Mouse (Mus musculus): ENCODE measurements at regions not wholly inside any gene's neighbourhood (a gene's known extent, or its start where the extent isn't known, plus 50 kb on each side); places are given as distances from the start of the nearest gene placed in this dataset.

GRCm38 (mm10) chr2:146589860-146590259, 77.7 kb upstream of the Ralgapa2 start:
- 49% methylated on average over 3 of the region's 3 CpGs for WGBS (ENCODE audit: insufficient replicate concordance)
- H3K27me3 ChIP-seq: no peaks in the 10 kb centered on the region
- no peak for ATAC-seq (ENCODE audit: insufficient read depth)
- H3K4me2 ChIP-seq: no peak overlapping the region
- no peaks in the 10 kb centered on the region; the same call in 1 of the 2 replicates for H3K4me1 ChIP-seq (replicated peaks)
- no peaks in the 10 kb centered on the region for H3K9me3 ChIP-seq (replicated peaks)
- no peak overlapping the region for H3K27ac ChIP-seq (replicated peaks)
- no peak overlapping the region for H3K9ac ChIP-seq
- no peaks in the 10 kb centered on the region for H3K36me3 ChIP-seq (replicated peaks)
- no peak overlapping the region for H3K4me3 ChIP-seq (replicated peaks)

GRCm38 (mm10) chr2:146593291-146593690, 81.1 kb upstream of the Ralgapa2 start:
- Histone ChIP-seq H3K36me3 (replicated peaks) (no peaks in the 10 kb centered on the region), H3K9me3 (replicated peaks) (no peaks in the 10 kb centered on the region), H3K4me1 (replicated peaks) (no peaks in the 10 kb centered on the region), H3K27ac (replicated peaks) (no peak overlapping the region), H3K4me2 (no peak overlapping the region), H3K4me3 (replicated peaks) (no peak overlapping the region), H3K9ac (no peak overlapping the region), H3K27me3 (no peaks in the 10 kb centered on the region)
- 34% methylated on average over 2 of the region's 2 CpGs for WGBS (ENCODE audit: insufficient replicate concordance)
- ATAC-seq (ENCODE audit: insufficient read depth): no peak

GRCm38 (mm10) chr2:146594212-146594611, 82.1 kb upstream of the Ralgapa2 start:
- Histone ChIP-seq H3K36me3 (replicated peaks) (no peaks in the 10 kb centered on the region), H3K9ac (no peak overlapping the region), H3K4me1 (replicated peaks) (no peaks in the 10 kb centered on the region), H3K9me3 (replicated peaks) (no peaks in the 10 kb centered on the region), H3K4me3 (replicated peaks) (no peak overlapping the region), H3K27ac (replicated peaks) (no peak overlapping the region), H3K27me3 (no peaks in the 10 kb centered on the region), H3K4me2 (no peak overlapping the region)
- 61% methylated on average over 4 of the region's 4 CpGs for WGBS (ENCODE audit: insufficient replicate concordance)
- ATAC-seq (ENCODE audit: insufficient read depth): no peak

GRCm38 (mm10) chr2:146595673-146596072, 83.5 kb upstream of the Ralgapa2 start:
- Histone ChIP-seq H3K4me1 (replicated peaks) (no peaks in the 10 kb centered on the region), H3K36me3 (replicated peaks) (no peaks in the 10 kb centered on the region), H3K9ac (no peak overlapping the region), H3K9me3 (replicated peaks) (no peaks in the 10 kb centered on the region), H3K27ac (replicated peaks) (no peak overlapping the region), H3K4me3 (replicated peaks) (no peak overlapping the region), H3K27me3 (no peaks in the 10 kb centered on the region), H3K4me2 (no peak overlapping the region)
- WGBS (ENCODE audit: insufficient replicate concordance): 45% methylated on average over 2 of the region's 2 CpGs
- ATAC-seq (ENCODE audit: insufficient read depth): peak; percentile 25

DNA sequence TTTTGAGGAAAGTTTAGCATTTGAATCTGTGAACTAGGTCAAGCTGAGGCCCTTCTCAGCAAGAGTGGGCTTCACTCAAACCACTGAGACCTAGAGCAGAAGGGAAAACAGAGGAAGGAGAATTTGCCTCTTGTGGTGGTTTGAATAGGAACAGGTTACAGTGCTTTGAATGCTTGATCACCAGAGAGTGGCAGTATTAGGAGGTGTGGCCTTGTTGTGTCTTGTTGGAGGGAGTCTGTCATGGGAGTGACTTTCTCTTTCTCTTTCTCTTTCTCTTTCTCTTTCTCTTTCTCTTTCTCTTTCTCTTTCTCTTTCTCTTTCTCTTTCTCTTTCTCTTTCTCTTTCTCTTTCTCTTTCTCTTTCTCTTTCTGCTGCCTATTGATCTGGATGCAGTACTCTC, 94.0 kb upstream of the Ralgapa2 start:
- Histone ChIP-seq H3K36me3 (replicated peaks) (no peaks in the 10 kb centered on the region), H3K9ac (no peak overlapping the region), H3K9me3 (replicated peaks) (no peaks in the 10 kb centered on the region), H3K4me3 (replicated peaks) (no peak overlapping the region), H3K27ac (replicated peaks) (no peak overlapping the region), H3K4me2 (no peak overlapping the region), H3K27me3 (no peaks in the 10 kb centered on the region), H3K4me1 (replicated peaks) (no peaks in the 10 kb centered on the region)
- no peak for ATAC-seq (ENCODE audit: insufficient read depth)

GRCm38 (mm10) chr2:146610896-146611295, 98.8 kb upstream of the Ralgapa2 start:
- no peak overlapping the region for H3K27ac ChIP-seq (replicated peaks)
- no peaks in the 10 kb centered on the region for H3K9me3 ChIP-seq (replicated peaks)
- no peak for ATAC-seq (ENCODE audit: insufficient read depth)
- no peaks in the 10 kb centered on the region for H3K27me3 ChIP-seq
- no peak overlapping the region for H3K4me2 ChIP-seq
- peaks cover 4% of the 10 kb centered on the region; the same call in 1 of the 2 replicates for H3K4me1 ChIP-seq (replicated peaks)
- no peaks in the 10 kb centered on the region for H3K36me3 ChIP-seq (replicated peaks)
- H3K9ac ChIP-seq: no peak overlapping the region
- WGBS (ENCODE audit: insufficient replicate concordance): 87% methylated on average over 2 of the region's 2 CpGs
- H3K4me3 ChIP-seq (replicated peaks): no peak overlapping the region

DNA sequence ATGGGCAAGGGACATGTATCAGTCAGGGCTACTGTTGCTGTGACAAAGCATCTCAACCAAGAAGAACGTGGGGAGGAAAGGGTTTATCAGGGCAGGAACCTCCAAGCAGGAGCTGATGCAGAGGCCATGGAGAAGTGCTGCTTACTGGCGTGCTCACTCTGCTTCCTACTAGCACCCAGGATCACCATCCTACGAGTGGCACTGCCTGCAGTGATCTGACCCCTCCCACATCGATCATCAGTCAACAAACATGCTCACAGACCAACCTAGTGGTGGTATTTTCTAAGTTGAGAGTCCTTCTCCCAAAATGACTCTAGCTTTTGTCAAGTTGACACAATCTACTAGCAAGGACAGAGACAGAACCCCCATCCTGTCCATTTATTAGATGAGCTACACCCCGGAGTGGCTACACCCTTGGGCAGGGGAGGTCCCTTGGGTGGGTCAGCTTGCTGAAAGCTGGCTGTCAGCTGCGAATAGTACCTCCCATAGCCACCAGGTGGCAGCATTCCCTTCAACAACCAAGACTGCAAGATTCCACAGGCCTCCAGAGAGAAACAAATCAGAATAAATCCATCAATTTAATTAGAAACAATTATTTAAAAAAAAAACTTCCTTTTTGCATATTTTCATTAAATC, 99.9 kb upstream of the Ralgapa2 start:
- no peaks in the 10 kb centered on the region for H3K27me3 ChIP-seq
- H3K4me2 ChIP-seq: no peak overlapping the region
- no peak overlapping the region for H3K9ac ChIP-seq
- 0 out of 2 replicates have a peak, but pooled peaks have one; percentile 19 for ATAC-seq (ENCODE audit: insufficient read depth)
- no peak overlapping the region for H3K4me3 ChIP-seq (replicated peaks)
- H3K9me3 ChIP-seq (replicated peaks): no peaks in the 10 kb centered on the region
- H3K4me1 ChIP-seq (replicated peaks): peaks cover 4% of the 10 kb centered on the region; the same call in 1 of the 2 replicates
- H3K36me3 ChIP-seq (replicated peaks): no peaks in the 10 kb centered on the region
- WGBS (ENCODE audit: insufficient replicate concordance): 25% methylated on average over 6 of the region's 6 CpGs
- no peak overlapping the region for H3K27ac ChIP-seq (replicated peaks)

GRCm38 (mm10) chr2:146612522-146613288, 100.6 kb upstream of the Ralgapa2 start:
- no peaks in the 10 kb centered on the region for H3K9me3 ChIP-seq (replicated peaks)
- H3K36me3 ChIP-seq (replicated peaks): no peaks in the 10 kb centered on the region
- H3K9ac ChIP-seq: no peak overlapping the region
- no peak overlapping the region for H3K27ac ChIP-seq (replicated peaks)
- 6% methylated on average over 20 of the region's 20 CpGs for WGBS (ENCODE audit: insufficient replicate concordance)
- H3K4me1 ChIP-seq (replicated peaks): peaks cover 4% of the 10 kb centered on the region; the same call in 1 of the 2 replicates
- peak overlapping the region; percentile 60 for H3K4me2 ChIP-seq
- no peaks in the 10 kb centered on the region for H3K27me3 ChIP-seq
- no peak overlapping the region for H3K4me3 ChIP-seq (replicated peaks)
- ATAC-seq (ENCODE audit: insufficient read depth): no peak

- ATAC-seq (ENCODE audit: insufficient read depth): no peak
- no peak overlapping the region for H3K4me2 ChIP-seq
- H3K36me3 ChIP-seq (replicated peaks): no peaks in the 10 kb centered on the region
- no peak overlapping the region for H3K9ac ChIP-seq
- H3K27ac ChIP-seq (replicated peaks): no peak overlapping the region
- peaks cover 10% of the 10 kb centered on the region for H3K4me1 ChIP-seq (replicated peaks)
- WGBS (ENCODE audit: insufficient replicate concordance): 15% methylated on average over 5 of the region's 5 CpGs
- H3K27me3 ChIP-seq: no peaks in the 10 kb centered on the region
- no peaks in the 10 kb centered on the region for H3K9me3 ChIP-seq (replicated peaks)
- H3K4me3 ChIP-seq (replicated peaks): no peak overlapping the region
Measured at GRCm38 (mm10) chr2:146621167-146621566, 109.0 kb upstream of the Ralgapa2 start.

GRCm38 (mm10) chr2:146623052-146623451, 110.9 kb upstream of the Ralgapa2 start:
- 40% methylated on average over 1 of the region's 1 CpGs for whole genome bisulfite sequencing (ENCODE audit: insufficient replicate concordance)
- no peaks in the 10 kb centered on the region for H3K27me3 ChIP-seq
- ATAC-seq (ENCODE audit: insufficient read depth): peak; percentile 85
- H3K4me2 ChIP-seq: no peak overlapping the region
- no peak overlapping the region for H3K9ac ChIP-seq
- H3K4me3 ChIP-seq (replicated peaks): no peak overlapping the region
- no peaks in the 10 kb centered on the region for H3K9me3 ChIP-seq (replicated peaks)
- no peak overlapping the region for H3K27ac ChIP-seq (replicated peaks)
- H3K4me1 ChIP-seq (replicated peaks): peaks cover 10% of the 10 kb centered on the region
- H3K36me3 ChIP-seq (replicated peaks): no peaks in the 10 kb centered on the region

GRCm38 (mm10) chr2:146624207-146624606, 112.1 kb upstream of the Ralgapa2 start:
- Histone ChIP-seq H3K27me3 (no peaks in the 10 kb centered on the region), H3K9me3 (replicated peaks) (no peaks in the 10 kb centered on the region), H3K4me1 (replicated peaks) (peaks cover 10% of the 10 kb centered on the region), H3K4me2 (no peak overlapping the region), H3K9ac (no peak overlapping the region), H3K4me3 (replicated peaks) (no peak overlapping the region), H3K36me3 (replicated peaks) (no peaks in the 10 kb centered on the region), H3K27ac (replicated peaks) (no peak overlapping the region)
- no peak for ATAC-seq (ENCODE audit: insufficient read depth)
- 57% methylated on average over 5 of the region's 5 CpGs for WGBS (ENCODE audit: insufficient replicate concordance)
